Mouse (Mus musculus): ENCODE data around the gene Ddc. TPM values are rescaled to one million over a fixed set of nuclear protein-coding genes. Genes with fewer than 3 reads are reported as not detected.

Ddc gene
- total and polyA plus RNA-seq, 3 experiments = 0.07 to 0.08 TPM; not detected in 1

GRCm38 (mm10) chr11:11923900-11924299 lies 26.0 kb upstream of the Ddc start:
- Histone ChIP-seq H3K27ac (ENCODE audit: control insufficient read depth, low read depth, low read length) (no peak overlapping the region), H3K9me3 (replicated peaks; ENCODE audit: insufficient read depth, low read length) (no peaks in the 10 kb centered on the region), H3K79me2 (ENCODE audit: control insufficient read depth, insufficient read depth, low read length, poor library complexity) (no peaks in the 10 kb centered on the region), H3K9ac (ENCODE audit: control insufficient read depth, low read depth, low read length, poor library complexity, severe bottlenecking) (no peak overlapping the region), H3K4me1 (ENCODE audit: control insufficient read depth in 1 of 2, insufficient read depth in 2 of 2, low read length in 2 of 2) (peaks cover 0 to 7% of the 10 kb centered on the region in 2 experiments; a peak in 2 of 4 replicates), H3K27me3 (ENCODE audit: control insufficient read depth in 1 of 2, insufficient read depth in 2 of 2, low read length in 2 of 2) (peaks cover 0 to 5% of the 10 kb centered on the region in 2 experiments; a peak in 2 of 4 replicates), H3K4me3 (ENCODE audit: control insufficient read depth in 1 of 2, insufficient read depth in 1 of 2, low read depth in 2 of 2, low read length in 2 of 2) (no peak overlapping the region), H3K36me3 (ENCODE audit: control insufficient read depth in 1 of 2, insufficient read depth in 2 of 2, low read length in 2 of 2) (peaks cover 0 to 6% of the 10 kb centered on the region in 2 experiments; a peak in 2 of 4 replicates)
- no peak for DNase-seq (ENCODE audit: low read depth, low spot score)
- TF ChIP-seq SIN3A (IDR thresholded peaks at IDR 0.05; ENCODE audit: low read length) (no peak), NELFE (IDR thresholded peaks at IDR 0.05; ENCODE audit: low read depth, low read length) (no peak), USF1 (IDR thresholded peaks at IDR 0.05; ENCODE audit: low read depth, low read length) (no peak), ZC3H11A (IDR thresholded peaks at IDR 0.05; ENCODE audit: low read depth, low read length) (no peak), ELF1 (IDR thresholded peaks at IDR 0.05; ENCODE audit: low read depth, low read length) (no peak), NRF1 (IDR thresholded peaks at IDR 0.05; ENCODE audit: insufficient read depth, low read depth, low read length, poor library complexity, severe bottlenecking) (no peak)

- no peaks in the 10 kb centered on the region for H3K9me3 ChIP-seq (replicated peaks; ENCODE audit: insufficient read depth, low read length)
- no peak overlapping the region for H3K4me3 ChIP-seq (ENCODE audit: control insufficient read depth in 1 of 2, insufficient read depth in 1 of 2, low read depth in 2 of 2, low read length in 2 of 2)
- H3K79me2 ChIP-seq (ENCODE audit: control insufficient read depth, insufficient read depth, low read length, poor library complexity) = no peaks in the 10 kb centered on the region
- H3K36me3 ChIP-seq (ENCODE audit: control insufficient read depth in 1 of 2, insufficient read depth in 2 of 2, low read length in 2 of 2) = peaks cover 0 to 6% of the 10 kb centered on the region in 2 experiments; a peak in 2 of 4 replicates
- no peak overlapping the region for H3K27ac ChIP-seq (ENCODE audit: control insufficient read depth, low read depth, low read length)
- H3K27me3 ChIP-seq (ENCODE audit: control insufficient read depth in 1 of 2, insufficient read depth in 2 of 2, low read length in 2 of 2) = peaks cover 0 to 5% of the 10 kb centered on the region in 2 experiments; a peak in 2 of 4 replicates
- TF ChIP-seq GATA1 (IDR thresholded peaks at IDR 0.05; ENCODE audit: low read depth, low read length) (peak; percentile 35; the same call in 1 of the 2 replicates), ZC3H11A (IDR thresholded peaks at IDR 0.05; ENCODE audit: low read depth, low read length) (no peak), RAD21 (IDR thresholded peaks at IDR 0.05; ENCODE audit: low read depth, low read length) (no peak)
- DNase-seq (ENCODE audit: low read depth, low spot score) = peak; percentile 16
- peaks cover 0 to 7% of the 10 kb centered on the region in 2 experiments; a peak in 2 of 4 replicates for H3K4me1 ChIP-seq (ENCODE audit: control insufficient read depth in 1 of 2, insufficient read depth in 2 of 2, low read length in 2 of 2)
- H3K9ac ChIP-seq (ENCODE audit: control insufficient read depth, low read depth, low read length, poor library complexity, severe bottlenecking) = no peak overlapping the region
Measured at GRCm38 (mm10) chr11:11923345-11923744, 25.4 kb upstream of the Ddc start.

- no peaks in the 10 kb centered on the region for H3K79me2 ChIP-seq (ENCODE audit: control insufficient read depth, insufficient read depth, low read length, poor library complexity)
- no peak overlapping the region for H3K4me3 ChIP-seq (ENCODE audit: control insufficient read depth in 1 of 2, insufficient read depth in 1 of 2, low read depth in 2 of 2, low read length in 2 of 2)
- peaks cover 0 to 7% of the 10 kb centered on the region in 2 experiments; a peak in 2 of 4 replicates for H3K4me1 ChIP-seq (ENCODE audit: control insufficient read depth in 1 of 2, insufficient read depth in 2 of 2, low read length in 2 of 2)
- no peaks in the 10 kb centered on the region for H3K9me3 ChIP-seq (replicated peaks; ENCODE audit: insufficient read depth, low read length)
- H3K9ac ChIP-seq (ENCODE audit: control insufficient read depth, low read depth, low read length, poor library complexity, severe bottlenecking) = no peak overlapping the region
- H3K36me3 ChIP-seq (ENCODE audit: control insufficient read depth in 1 of 2, insufficient read depth in 2 of 2, low read length in 2 of 2) = peaks cover 0 to 6% of the 10 kb centered on the region in 2 experiments; a peak in 2 of 4 replicates
- H3K27me3 ChIP-seq (ENCODE audit: control insufficient read depth in 1 of 2, insufficient read depth in 2 of 2, low read length in 2 of 2) = peaks cover 0 to 3% of the 10 kb centered on the region in 2 experiments; a peak in 2 of 4 replicates
- TF ChIP-seq POLR2A (IDR thresholded peaks at IDR 0.05; ENCODE audit: control insufficient read depth in 1 of 2, insufficient read depth in 1 of 2, low read depth in 1 of 2, low read length in 2 of 2, poor library complexity in 1 of 2) (no peak), USF1 (IDR thresholded peaks at IDR 0.05; ENCODE audit: low read depth, low read length) (no peak), CHD2 (IDR thresholded peaks at IDR 0.05; ENCODE audit: low read length) (no peak)
- no peak for DNase-seq (ENCODE audit: low read depth, low spot score)
- no peak overlapping the region for H3K27ac ChIP-seq (ENCODE audit: control insufficient read depth, low read depth, low read length)
Measured at GRCm38 (mm10) chr11:11922106-11922505, 24.2 kb upstream of the Ddc start.

Measured in MEL (cell line).